Mouse (Mus musculus) hindlimb bud, embryonic 11.5 days (tissue): ENCODE data around the gene E130218I03Rik.
"Not testable (repeated sequence)": the region's sequence is repeated elsewhere in the genome, so short reads cannot be mapped to it uniquely, and the experiment has no call there.

Experiments used
- DNase-seq: peaks from one replicate; pipeline ENCODE4 v3.0.0-alpha.2; 2012; ENCODE audit warnings: low read depth, low spot score; ENCODE audit errors: extremely low spot score

Gene E130218I03Rik

GRCm38 (mm10) chr4:134251241-134252130 lies 8.0 kb downstream of the E130218I03Rik start:
- DNase-seq: no peak

- no peak for DNase-seq
Measured at GRCm38 (mm10) chr4:134252131-134252910, 8.9 kb downstream of the E130218I03Rik start.

GRCm38 (mm10) chr4:134252911-134253721 lies 9.7 kb downstream of the E130218I03Rik start:
- DNase-seq: no peak

- DNase-seq: no peak
Measured at GRCm38 (mm10) chr4:134253722-134254324, 10.4 kb downstream of the E130218I03Rik start, which contains the start of gene Grrp1. Gene Grrp1, minus strand, starts transcription at chr4:134254106.

GRCm38 (mm10) chr4:134254835-134255234 lies 11.4 kb downstream of the E130218I03Rik start:
- no peak for DNase-seq

GRCm38 (mm10) chr4:134255854-134256253 lies 12.4 kb downstream of the E130218I03Rik start:
- no peak for DNase-seq

- no peak for DNase-seq
Measured at GRCm38 (mm10) chr4:134256407-134257197, 13.1 kb downstream of the E130218I03Rik start.

- DNase-seq: no peak
Measured at GRCm38 (mm10) chr4:134257198-134258009, 13.9 kb downstream of the E130218I03Rik start.

- DNase-seq: no peak
Measured at GRCm38 (mm10) chr4:134258354-134258753, 14.9 kb downstream of the E130218I03Rik start.

- DNase-seq: no peak
Measured at GRCm38 (mm10) chr4:134263191-134263590, 19.7 kb downstream of the E130218I03Rik start.

- DNase-seq: no peak
Measured at GRCm38 (mm10) chr4:134265860-134266585, 22.6 kb downstream of the E130218I03Rik start.

- no peak for DNase-seq
Measured at GRCm38 (mm10) chr4:134268102-134268655, 24.7 kb downstream of the E130218I03Rik start.

GRCm38 (mm10) chr4:134269622-134270021 lies 26.2 kb downstream of the E130218I03Rik start:
- not testable (repeated sequence) for DNase-seq

GRCm38 (mm10) chr4:134271979-134272378 lies 28.5 kb downstream of the E130218I03Rik start:
- no peak for DNase-seq

- no peak for DNase-seq
Measured at GRCm38 (mm10) chr4:134272731-134273416, 29.4 kb downstream of the E130218I03Rik start.

- no peak for DNase-seq
Measured at GRCm38 (mm10) chr4:134273417-134274345, 30.2 kb downstream of the E130218I03Rik start.
